Mouse (Mus musculus): ENCODE measurements around the gene Ptprg. TPM values are rescaled to one million over a fixed set of nuclear protein-coding genes. Genes with fewer than 3 reads are reported as not detected.

The Ptprg gene
- polyA plus RNA-seq, 1 experiment: 31.6 TPM

- H3K4me1 ChIP-seq (ENCODE audit: control insufficient read depth, insufficient read depth, insufficient read length, low read length): peaks cover 14% of the 10 kb centered on the region; the same call in 1 of the 2 replicates
- no peak overlapping the region for H3K4me3 ChIP-seq (ENCODE audit: insufficient read depth, low read depth, low read length)
- H3K27ac ChIP-seq (replicated peaks; ENCODE audit: low read depth, low read length): no peak overlapping the region
These were observed 119.7 kb downstream of the Ptprg start for GRCm38 (mm10) chr14:11672981-11673547.

GRCm38 (mm10) chr14:11678201-11678600, 124.9 kb downstream of the Ptprg start:
- H3K4me1 ChIP-seq (ENCODE audit: control insufficient read depth, insufficient read depth, insufficient read length, low read length): peaks cover 13% of the 10 kb centered on the region; the same call in 1 of the 2 replicates
- H3K27ac ChIP-seq (replicated peaks; ENCODE audit: low read depth, low read length): no peak overlapping the region
- H3K4me3 ChIP-seq (ENCODE audit: insufficient read depth, low read depth, low read length): no peak overlapping the region

GRCm38 (mm10) chr14:11679741-11680140, 126.4 kb downstream of the Ptprg start:
- H3K4me3 ChIP-seq (ENCODE audit: insufficient read depth, low read depth, low read length): no peak overlapping the region
- peaks cover 13% of the 10 kb centered on the region; the same call in 1 of the 2 replicates for H3K4me1 ChIP-seq (ENCODE audit: control insufficient read depth, insufficient read depth, insufficient read length, low read length)
- H3K27ac ChIP-seq (replicated peaks; ENCODE audit: low read depth, low read length): no peak overlapping the region

- H3K4me3 ChIP-seq (ENCODE audit: insufficient read depth, low read depth, low read length): no peak overlapping the region
- H3K4me1 ChIP-seq (ENCODE audit: control insufficient read depth, insufficient read depth, insufficient read length, low read length): peaks cover 13% of the 10 kb centered on the region; the same call in 1 of the 2 replicates
- no peak overlapping the region for H3K27ac ChIP-seq (replicated peaks; ENCODE audit: low read depth, low read length)
These were observed 127.3 kb downstream of the Ptprg start for GRCm38 (mm10) chr14:11680621-11681020.

- Histone ChIP-seq H3K4me1 (ENCODE audit: control insufficient read depth, insufficient read depth, insufficient read length, low read length) (peaks cover 15% of the 10 kb centered on the region; the same call in 1 of the 2 replicates), H3K27ac (replicated peaks; ENCODE audit: low read depth, low read length) (no peak overlapping the region), H3K4me3 (ENCODE audit: insufficient read depth, low read depth, low read length) (no peak overlapping the region)
These were observed 129.1 kb downstream of the Ptprg start for GRCm38 (mm10) chr14:11682441-11682840.

- H3K4me1 ChIP-seq (ENCODE audit: control insufficient read depth, insufficient read depth, insufficient read length, low read length): peaks cover 20% of the 10 kb centered on the region
- no peak overlapping the region for H3K4me3 ChIP-seq (ENCODE audit: insufficient read depth, low read depth, low read length)
- H3K27ac ChIP-seq (replicated peaks; ENCODE audit: low read depth, low read length): no peak overlapping the region
These were observed 130.2 kb downstream of the Ptprg start for GRCm38 (mm10) chr14:11683386-11684081.

GRCm38 (mm10) chr14:11684104-11684503, 130.8 kb downstream of the Ptprg start:
- Histone ChIP-seq H3K4me1 (ENCODE audit: control insufficient read depth, insufficient read depth, insufficient read length, low read length) (peaks cover 19% of the 10 kb centered on the region), H3K4me3 (ENCODE audit: insufficient read depth, low read depth, low read length) (no peak overlapping the region), H3K27ac (replicated peaks; ENCODE audit: low read depth, low read length) (no peak overlapping the region)

- H3K27ac ChIP-seq (replicated peaks; ENCODE audit: low read depth, low read length): no peak overlapping the region
- no peak overlapping the region for H3K4me3 ChIP-seq (ENCODE audit: insufficient read depth, low read depth, low read length)
- H3K4me1 ChIP-seq (ENCODE audit: control insufficient read depth, insufficient read depth, insufficient read length, low read length): peaks cover 12% of the 10 kb centered on the region
These were observed 134.2 kb downstream of the Ptprg start for GRCm38 (mm10) chr14:11687541-11687940.

GRCm38 (mm10) chr14:11688142-11688541, 134.8 kb downstream of the Ptprg start:
- Histone ChIP-seq H3K27ac (replicated peaks; ENCODE audit: low read depth, low read length) (no peak overlapping the region), H3K4me3 (ENCODE audit: insufficient read depth, low read depth, low read length) (no peak overlapping the region)

GRCm38 (mm10) chr14:11690066-11690465, 136.7 kb downstream of the Ptprg start:
- Histone ChIP-seq H3K27ac (replicated peaks; ENCODE audit: low read depth, low read length) (no peak overlapping the region), H3K4me3 (ENCODE audit: insufficient read depth, low read depth, low read length) (no peak overlapping the region), H3K4me1 (ENCODE audit: control insufficient read depth, insufficient read depth, insufficient read length, low read length) (peaks cover 7% of the 10 kb centered on the region)

More at GRCm38 (mm10) chr14:11688142-11688541, 134.8 kb downstream of the Ptprg start:
- H3K4me1 ChIP-seq (ENCODE audit: control insufficient read depth, insufficient read depth, insufficient read length, low read length): peaks cover 10% of the 10 kb centered on the region

GRCm38 (mm10) chr14:11691531-11691930, 138.2 kb downstream of the Ptprg start:
- Histone ChIP-seq H3K27ac (replicated peaks; ENCODE audit: low read depth, low read length) (no peak overlapping the region), H3K4me1 (ENCODE audit: control insufficient read depth, insufficient read depth, insufficient read length, low read length) (peaks cover 13% of the 10 kb centered on the region), H3K4me3 (ENCODE audit: insufficient read depth, low read depth, low read length) (no peak overlapping the region)

GRCm38 (mm10) chr14:11698880-11699279, 145.5 kb downstream of the Ptprg start:
- no peak overlapping the region for H3K4me3 ChIP-seq (ENCODE audit: insufficient read depth, low read depth, low read length)
- no peak overlapping the region for H3K27ac ChIP-seq (replicated peaks; ENCODE audit: low read depth, low read length)
- H3K4me1 ChIP-seq (ENCODE audit: control insufficient read depth, insufficient read depth, insufficient read length, low read length): peaks cover 22% of the 10 kb centered on the region

- H3K4me1 ChIP-seq (ENCODE audit: control insufficient read depth, insufficient read depth, insufficient read length, low read length): peaks cover 22% of the 10 kb centered on the region
- H3K4me3 ChIP-seq (ENCODE audit: insufficient read depth, low read depth, low read length): no peak overlapping the region
- no peak overlapping the region for H3K27ac ChIP-seq (replicated peaks; ENCODE audit: low read depth, low read length)
These were observed 146.3 kb downstream of the Ptprg start for GRCm38 (mm10) chr14:11699654-11700053.

GRCm38 (mm10) chr14:11701516-11702249, 148.4 kb downstream of the Ptprg start:
- H3K4me3 ChIP-seq (ENCODE audit: insufficient read depth, low read depth, low read length): no peak overlapping the region
- peaks cover 15% of the 10 kb centered on the region for H3K4me1 ChIP-seq (ENCODE audit: control insufficient read depth, insufficient read depth, insufficient read length, low read length)
- no peak overlapping the region for H3K27ac ChIP-seq (replicated peaks; ENCODE audit: low read depth, low read length)

GRCm38 (mm10) chr14:11702770-11703477, 149.6 kb downstream of the Ptprg start:
- Histone ChIP-seq H3K27ac (replicated peaks; ENCODE audit: low read depth, low read length) (no peak overlapping the region), H3K4me3 (ENCODE audit: insufficient read depth, low read depth, low read length) (no peak overlapping the region), H3K4me1 (ENCODE audit: control insufficient read depth, insufficient read depth, insufficient read length, low read length) (peaks cover 15% of the 10 kb centered on the region)

Data from brown adipose tissue, adult 24 weeks (tissue).